Mouse (Mus musculus) lung, postnatal 25 days (tissue): ENCODE measurements around the gene Rs1.
A peak's percentile ranks its signal among the peaks of the same experiment; 100 is the strongest.
"Not testable (repeated sequence)": the region's sequence is repeated elsewhere in the genome, so short reads cannot be mapped to it uniquely, and the experiment has no call there.

ENCODE experiments used
- DNase-seq: peaks from one replicate; pipeline ENCODE4 v3.0.0; 2022; ENCODE audit warnings: low spot score

The Rs1 gene

GRCm38 (mm10) chrX:160767713-160768112 lies at the start of gene Rs1:
TSS of gene Rs1 (plus strand) at chrX:160768013.
- DNase-seq, result no peak

GRCm38 (mm10) chrX:160735650-160736049 lies 32.2 kb upstream of the Rs1 start, which contains the start of gene Ppef1:
TSS of gene Ppef1 (minus strand) at chrX:160735765.
- DNase-seq, result no peak

GRCm38 (mm10) chrX:160745399-160745798 lies 22.4 kb upstream of the Rs1 start:
- DNase-seq, result no peak

GRCm38 (mm10) chrX:160748653-160749052 lies 19.2 kb upstream of the Rs1 start:
- no peak for DNase-seq

- DNase-seq, result no peak
These were observed 17.0 kb upstream of the Rs1 start for GRCm38 (mm10) chrX:160750808-160751207.

- DNase-seq, result peak; percentile 92
These were observed 2.2 kb upstream of the Rs1 start for GRCm38 (mm10) chrX:160765389-160766232.

- no peak for DNase-seq
These were observed 1.6 kb upstream of the Rs1 start for GRCm38 (mm10) chrX:160766233-160766616.

- not testable (repeated sequence) for DNase-seq
These were observed 1.8 kb downstream of the Rs1 start for GRCm38 (mm10) chrX:160769622-160770021.

GRCm38 (mm10) chrX:160773033-160773432 lies 5.2 kb downstream of the Rs1 start:
- no peak for DNase-seq

GRCm38 (mm10) chrX:160782276-160782675 lies 14.5 kb downstream of the Rs1 start:
- no peak for DNase-seq

- DNase-seq, result no peak
These were observed 27.1 kb downstream of the Rs1 start for GRCm38 (mm10) chrX:160794920-160795319.

- DNase-seq, result no peak
These were observed 36.8 kb downstream of the Rs1 start for GRCm38 (mm10) chrX:160804409-160805150.

- no peak for DNase-seq
These were observed 40.4 kb downstream of the Rs1 start for GRCm38 (mm10) chrX:160808226-160808625.
